Mouse (Mus musculus) stomach, embryonic 14.5 days (tissue): Measurements from ENCODE around the gene Atp8a2. TPM values are rescaled to one million over a fixed set of nuclear protein-coding genes. Genes with fewer than 3 reads are reported as not detected.

ENCODE experiments used
- ATAC-seq: fragments of 200-750 bp; cut with Nextera tagmentation; 2 replicates; pipeline ENCODE4 v1.8.0; 2017; ENCODE audit warnings: low read depth, moderate TSS enrichment; ENCODE audit not compliant: insufficient number of reproducible peaks, insufficient read depth, low FRiP score
- H3K27ac ChIP-seq: fragments of 300-500 bp; sonication (generic); 2 replicates; pipeline ENCODE4 v1.5.1; 2014; ENCODE audit warnings: mild to moderate bottlenecking, low read length, moderate library complexity, mixed read lengths
- H3K27me3 ChIP-seq: fragments of 300-500 bp; sonication (generic); 2 replicates; pipeline ENCODE4 v1.6.1; 2014; ENCODE audit warnings: low read length, control low read depth, mixed read lengths; ENCODE audit not compliant: control insufficient read depth, insufficient read depth
- H3K36me3 ChIP-seq: fragments of 300-500 bp; sonication (generic); 2 replicates; pipeline ENCODE4 v1.6.1; 2014; ENCODE audit warnings: mild to moderate bottlenecking, control low read depth, low read length, moderate library complexity, mixed read lengths; ENCODE audit not compliant: control insufficient read depth, insufficient read depth
- H3K4me1 ChIP-seq: fragments of 300-500 bp; sonication (generic); 2 replicates; pipeline ENCODE4 v1.6.1; 2014; ENCODE audit warnings: low read length, control low read depth, mixed read lengths; ENCODE audit not compliant: control insufficient read depth, insufficient read depth
- H3K4me2 ChIP-seq: fragments of 300-500 bp; sonication (generic); replicated peaks from 2 replicates; pipeline ENCODE4 v1.6.1; 2014; ENCODE audit warnings: low read depth, low read length, control low read depth
- H3K4me3 ChIP-seq: fragments of 300-500 bp; sonication (generic); 2 replicates; pipeline ENCODE4 v1.5.1; 2014; ENCODE audit warnings: low read depth, low read length, control low read depth
- H3K9ac ChIP-seq: fragments of 300-500 bp; sonication (generic); replicated peaks from 2 replicates; pipeline ENCODE4 v1.6.1; 2014; ENCODE audit warnings: low read depth, mild to moderate bottlenecking, control low read depth, low read length, moderate library complexity, mixed read lengths
- H3K9me3 ChIP-seq: fragments of 300-500 bp; sonication (generic); 2 replicates; pipeline ENCODE4 v1.6.1; 2016; ENCODE audit warnings: low read depth, low read length, control low read depth; ENCODE audit not compliant: control insufficient read depth
- WGBS: fragments of 180-500 bp; shearing (Covaris S2); extraction: QIAGEN DNeasy Blood & Tissue Kit; methylation state at CpG from one replicate; pipeline ENCODE4 v1.1.7; 2014; 5-methylcytosine and 5-hydroxymethylcytosine counted together
- polyA plus RNA-seq: library from polyadenylated mRNA; unstranded; fragments of >200 nt; fragmentation: Nextera tagmentation; extraction: Ambion mirVana; gene quantifications from 2 replicates; pipeline ENCODE4 v1.2.1, GENCODE M21; 2014

Gene Atp8a2
- polyA plus RNA-seq, 1 experiment from 2014 or later, result 5.9 TPM

DNA sequence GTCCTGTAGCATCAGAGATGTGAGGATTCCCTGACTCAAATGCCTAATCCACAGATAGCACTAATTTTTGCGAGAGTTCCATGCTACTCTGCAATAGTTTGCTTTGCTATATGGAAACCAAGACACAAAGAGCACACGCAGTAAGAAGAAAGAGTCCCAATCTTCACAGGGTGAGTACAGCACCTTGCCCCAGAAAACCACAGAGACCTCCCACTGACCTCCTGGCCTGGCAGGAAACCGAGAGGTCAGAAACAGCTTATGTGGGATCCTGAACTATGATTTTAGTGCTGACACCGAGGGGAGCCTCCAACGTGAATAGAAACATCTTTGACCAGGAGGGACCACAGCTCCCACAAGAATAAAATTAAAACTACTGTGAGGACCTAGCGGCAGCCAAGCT lies 59.2 kb downstream of the Atp8a2 start:
- H3K4me1 ChIP-seq, result no peaks in the 10 kb centered on the region
- no peaks in the 10 kb centered on the region for H3K36me3 ChIP-seq
- no peak overlapping the region for H3K27ac ChIP-seq
- H3K9ac ChIP-seq, result no peak overlapping the region
- H3K27me3 ChIP-seq, result no peaks in the 10 kb centered on the region
- no peak for ATAC-seq
- no peak overlapping the region for H3K4me3 ChIP-seq
- H3K9me3 ChIP-seq, result no peaks in the 10 kb centered on the region
- WGBS, result 71% methylated on average over 6 of the region's 6 CpGs
- no peak overlapping the region for H3K4me2 ChIP-seq

DNA sequence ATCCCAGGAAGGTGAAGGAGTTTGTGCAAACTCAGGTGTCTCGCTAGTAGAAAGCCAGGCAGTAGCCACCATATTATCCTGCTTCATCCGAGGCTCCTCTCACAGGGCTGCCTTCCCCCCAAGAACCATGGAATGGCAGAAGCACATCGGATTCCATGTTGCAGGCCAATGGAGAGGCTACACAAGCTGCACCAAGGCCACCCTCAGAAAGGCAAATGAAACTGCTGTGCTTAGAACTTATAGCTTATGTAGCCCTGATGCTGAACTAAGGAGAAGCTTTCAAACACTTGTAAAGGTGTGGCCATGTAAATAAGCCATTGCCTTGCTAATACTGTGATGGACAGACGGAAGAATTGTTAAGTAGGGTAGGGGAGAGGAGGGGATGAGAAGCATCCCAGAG lies 61.2 kb downstream of the Atp8a2 start:
- no peak overlapping the region for H3K4me3 ChIP-seq
- H3K27me3 ChIP-seq, result no peaks in the 10 kb centered on the region
- 82% methylated on average over 4 of the region's 4 CpGs for WGBS
- no peak overlapping the region for H3K27ac ChIP-seq
- H3K9ac ChIP-seq, result no peak overlapping the region
- no peak for ATAC-seq
- H3K36me3 ChIP-seq, result no peaks in the 10 kb centered on the region
- no peaks in the 10 kb centered on the region for H3K4me1 ChIP-seq
- H3K9me3 ChIP-seq, result no peaks in the 10 kb centered on the region
- no peak overlapping the region for H3K4me2 ChIP-seq

DNA sequence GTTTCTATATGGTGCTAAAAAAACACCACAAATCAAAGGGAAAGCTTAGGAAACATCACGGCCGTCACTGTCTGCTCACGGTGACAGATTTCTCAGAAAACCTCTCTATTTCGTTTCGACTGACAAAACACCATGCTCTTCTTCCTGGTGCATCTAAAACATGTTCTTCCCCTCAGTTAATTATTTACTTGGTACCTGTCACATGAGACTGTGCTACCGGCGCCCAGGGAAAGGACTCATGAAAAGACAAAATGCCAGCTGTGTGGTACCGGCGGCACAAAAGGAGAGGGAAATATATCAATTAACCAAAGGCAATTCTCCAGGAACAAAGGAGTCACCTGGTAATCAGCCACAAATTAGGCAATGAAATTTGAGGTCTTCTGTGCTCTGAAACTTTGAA lies 62.3 kb downstream of the Atp8a2 start:
- no peak for ATAC-seq

DNA sequence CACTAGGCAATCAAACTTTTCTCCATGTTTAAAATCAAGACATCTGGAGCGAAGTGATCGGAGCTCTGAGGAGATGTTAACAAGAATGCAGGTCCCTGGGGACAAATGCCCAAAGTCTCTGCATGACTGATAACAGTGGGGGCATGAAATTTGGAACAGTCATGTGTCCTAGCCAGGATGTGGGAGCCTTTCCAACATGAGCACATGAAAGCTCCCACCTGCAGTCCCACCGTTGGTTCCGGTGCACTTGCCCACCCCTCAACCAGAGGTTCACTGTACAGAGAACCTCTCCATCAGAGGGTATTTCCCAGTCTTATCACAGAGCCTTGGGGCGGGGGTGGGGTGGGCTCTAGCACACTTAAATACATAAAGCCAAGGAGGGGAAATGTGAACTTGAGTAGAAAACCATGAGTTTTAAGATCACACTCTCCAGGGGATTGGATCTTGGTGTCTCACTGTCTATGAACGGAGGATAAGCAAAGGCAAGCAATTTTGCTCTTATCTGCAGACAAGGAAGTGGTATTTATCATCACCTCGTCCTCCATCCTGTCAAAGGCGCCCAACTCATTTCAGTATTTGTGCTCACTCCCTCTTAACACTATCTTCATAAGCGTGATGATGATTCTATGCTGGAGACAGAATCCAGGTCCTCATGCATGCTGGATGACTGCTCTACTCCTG lies 65.6 kb downstream of the Atp8a2 start:
- no peaks in the 10 kb centered on the region for H3K27me3 ChIP-seq
- H3K4me1 ChIP-seq, result no peaks in the 10 kb centered on the region
- H3K4me3 ChIP-seq, result no peak overlapping the region
- H3K9ac ChIP-seq, result no peak overlapping the region
- no peaks in the 10 kb centered on the region for H3K36me3 ChIP-seq
- WGBS, result 79% methylated on average over 9 of the region's 9 CpGs
- H3K4me2 ChIP-seq, result no peak overlapping the region
- H3K27ac ChIP-seq, result no peak overlapping the region
- no peak for ATAC-seq
- no peaks in the 10 kb centered on the region for H3K9me3 ChIP-seq

More for the DNA sequence above, 62.3 kb downstream of the Atp8a2 start:
- Histone ChIP-seq H3K9me3 (no peaks in the 10 kb centered on the region), H3K36me3 (no peaks in the 10 kb centered on the region), H3K4me3 (no peak overlapping the region), H3K4me1 (no peaks in the 10 kb centered on the region), H3K4me2 (no peak overlapping the region), H3K9ac (no peak overlapping the region), H3K27me3 (no peaks in the 10 kb centered on the region), H3K27ac (no peak overlapping the region)
- WGBS, result 77% methylated on average over 9 of the region's 9 CpGs

DNA sequence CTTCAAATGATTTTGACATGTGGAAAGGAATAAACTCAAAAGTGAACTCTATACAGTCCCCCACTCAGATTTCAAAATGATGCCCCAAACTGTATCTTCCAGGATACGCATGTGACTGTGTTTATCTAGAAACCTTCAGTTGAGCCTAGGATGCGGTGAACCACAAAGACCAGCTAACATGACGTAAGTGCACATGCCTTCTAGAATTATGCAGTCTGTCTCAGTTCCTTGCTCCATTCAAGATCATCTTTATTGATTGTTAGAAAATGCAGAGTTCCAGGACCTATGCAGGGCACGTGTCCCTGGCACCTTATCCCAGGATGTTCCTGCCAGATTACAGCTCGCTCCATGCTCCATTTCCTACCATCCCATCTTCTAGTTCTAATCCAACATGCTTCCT lies 67.4 kb downstream of the Atp8a2 start:
- no peak for ATAC-seq
- Histone ChIP-seq H3K4me2 (no peak overlapping the region), H3K4me1 (no peaks in the 10 kb centered on the region), H3K9ac (no peak overlapping the region), H3K27ac (no peak overlapping the region), H3K27me3 (no peaks in the 10 kb centered on the region), H3K9me3 (no peaks in the 10 kb centered on the region), H3K4me3 (no peak overlapping the region), H3K36me3 (no peaks in the 10 kb centered on the region)
- WGBS, result 91% methylated on average over 5 of the region's 5 CpGs

DNA sequence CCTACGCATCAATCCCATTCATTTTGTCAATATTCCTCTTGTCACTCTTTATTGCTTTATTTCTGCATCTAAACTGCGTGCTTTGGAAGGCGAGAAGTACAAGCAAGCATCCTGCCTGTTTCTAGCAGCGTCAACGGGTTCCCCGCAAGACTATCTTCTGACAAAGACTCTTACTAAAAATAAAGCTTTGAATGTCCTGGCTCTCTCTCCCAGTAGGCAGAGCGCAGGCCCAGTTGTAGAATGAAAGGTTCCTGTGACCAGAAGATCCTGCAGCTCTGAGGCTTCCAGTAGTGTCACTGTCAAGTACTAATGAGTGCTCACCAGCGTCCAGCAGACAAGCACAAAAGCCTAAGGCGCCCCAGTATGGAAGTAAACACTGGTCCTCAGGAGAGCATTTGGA lies 71.8 kb downstream of the Atp8a2 start:
- H3K9me3 ChIP-seq, result no peaks in the 10 kb centered on the region
- H3K36me3 ChIP-seq, result no peaks in the 10 kb centered on the region
- ATAC-seq, result no peak
- WGBS, result 85% methylated on average over 9 of the region's 9 CpGs
- H3K27ac ChIP-seq, result no peak overlapping the region
- no peak overlapping the region for H3K4me2 ChIP-seq
- H3K4me1 ChIP-seq, result no peaks in the 10 kb centered on the region
- no peak overlapping the region for H3K4me3 ChIP-seq
- no peak overlapping the region for H3K9ac ChIP-seq
- H3K27me3 ChIP-seq, result no peaks in the 10 kb centered on the region

DNA sequence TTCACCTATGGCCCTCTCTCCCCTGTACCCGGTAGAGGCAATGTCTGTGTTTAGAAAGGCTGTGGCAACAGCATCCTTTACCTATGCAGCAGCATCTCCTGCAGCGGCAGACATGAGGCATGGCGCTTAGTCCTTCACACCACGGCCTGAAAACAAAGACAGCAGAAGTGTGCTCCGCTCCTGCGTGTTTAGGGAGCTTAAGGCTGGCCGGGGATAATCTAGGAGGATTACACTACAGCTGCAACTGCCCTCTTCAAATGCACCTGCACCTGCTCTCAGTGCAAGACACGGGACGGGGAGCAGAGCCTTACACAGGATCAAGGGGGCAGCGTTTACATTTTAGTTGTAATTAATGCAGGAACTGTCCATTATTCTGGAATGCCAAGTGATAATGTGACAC lies 75.4 kb downstream of the Atp8a2 start:
- Histone ChIP-seq H3K4me2 (no peak overlapping the region), H3K4me1 (no peaks in the 10 kb centered on the region), H3K9me3 (no peaks in the 10 kb centered on the region), H3K27me3 (no peaks in the 10 kb centered on the region), H3K9ac (no peak overlapping the region), H3K36me3 (no peaks in the 10 kb centered on the region), H3K27ac (no peak overlapping the region), H3K4me3 (no peak overlapping the region)
- 44% methylated on average over 10 of the region's 10 CpGs for WGBS
- ATAC-seq, result no peak

DNA sequence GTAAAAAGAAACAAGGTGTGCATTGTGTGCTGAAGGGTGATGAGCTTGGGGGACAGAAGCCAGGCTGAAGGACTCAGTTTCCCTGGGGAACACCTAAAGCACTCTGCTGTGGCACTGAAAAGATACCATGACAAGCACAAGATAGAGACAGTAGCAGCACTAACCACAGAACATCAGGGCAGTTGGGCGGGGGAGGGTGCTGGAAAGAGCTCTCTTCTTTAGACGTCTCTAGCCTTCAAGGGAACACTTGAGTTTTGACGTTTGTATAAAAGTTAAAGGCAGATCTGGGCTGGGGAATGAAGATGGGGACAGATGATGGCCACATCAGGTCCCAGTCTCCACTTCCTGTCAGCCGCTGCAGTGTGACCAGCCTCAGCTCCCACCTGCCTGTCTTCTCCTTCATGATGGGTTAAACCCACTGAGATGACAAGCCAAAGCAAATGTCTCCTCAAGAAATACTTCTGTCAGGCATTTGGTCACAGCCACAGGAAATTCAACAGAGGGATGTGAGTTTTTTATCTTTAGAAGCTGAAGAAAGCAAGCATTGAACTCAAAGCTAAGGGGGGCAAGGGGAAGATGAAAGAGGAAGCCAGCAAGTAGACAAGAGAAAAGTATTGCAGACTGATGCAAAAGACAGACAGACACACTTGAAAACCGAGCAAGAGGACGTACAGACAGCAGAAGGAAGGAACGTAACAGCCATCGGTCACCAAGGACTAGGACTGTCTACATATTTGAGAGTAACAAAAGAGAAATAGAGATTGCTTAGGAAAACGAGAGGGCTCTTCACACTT lies 79.0 kb downstream of the Atp8a2 start:
- H3K36me3 ChIP-seq, result no peaks in the 10 kb centered on the region
- no peaks in the 10 kb centered on the region for H3K27me3 ChIP-seq
- no peak overlapping the region for H3K9ac ChIP-seq
- H3K27ac ChIP-seq, result no peak overlapping the region
- ATAC-seq, result no peak
- H3K9me3 ChIP-seq, result no peaks in the 10 kb centered on the region
- no peaks in the 10 kb centered on the region for H3K4me1 ChIP-seq
- no peak overlapping the region for H3K4me3 ChIP-seq
- H3K4me2 ChIP-seq, result no peak overlapping the region
- 73% methylated on average over 9 of the region's 9 CpGs for WGBS
